Mouse (Mus musculus): ENCODE results near the gene Pygo1.

The Pygo1 gene

GRCm38 (mm10) chr9:72996806-72997205 lies 71.4 kb downstream of the Pygo1 start:
- DNase-seq: no peak

GRCm38 (mm10) chr9:73000487-73000886 lies 75.0 kb downstream of the Pygo1 start:
- DNase-seq: no peak

GRCm38 (mm10) chr9:73001314-73002011 lies 76.0 kb downstream of the Pygo1 start:
- no peak for DNase-seq

All from thymus, adult 18-20 months (tissue).